Mouse (Mus musculus) B cell, adult 67 days (primary cell): Measurements from ENCODE around the gene Telo2. TPM values are rescaled to one million over a fixed set of nuclear protein-coding genes. Genes with fewer than 3 reads are reported as not detected.

ENCODE experiments used
- total RNA-seq, 2 experiments: library from RNA; stranded (reverse); gene quantifications; 4 replicates each; pipeline ENCODE4 v1.2.4; 2023

The Telo2 gene
- 10 to 100 TPM; 42.1 to 47.6 TPM for total RNA-seq

DNA sequence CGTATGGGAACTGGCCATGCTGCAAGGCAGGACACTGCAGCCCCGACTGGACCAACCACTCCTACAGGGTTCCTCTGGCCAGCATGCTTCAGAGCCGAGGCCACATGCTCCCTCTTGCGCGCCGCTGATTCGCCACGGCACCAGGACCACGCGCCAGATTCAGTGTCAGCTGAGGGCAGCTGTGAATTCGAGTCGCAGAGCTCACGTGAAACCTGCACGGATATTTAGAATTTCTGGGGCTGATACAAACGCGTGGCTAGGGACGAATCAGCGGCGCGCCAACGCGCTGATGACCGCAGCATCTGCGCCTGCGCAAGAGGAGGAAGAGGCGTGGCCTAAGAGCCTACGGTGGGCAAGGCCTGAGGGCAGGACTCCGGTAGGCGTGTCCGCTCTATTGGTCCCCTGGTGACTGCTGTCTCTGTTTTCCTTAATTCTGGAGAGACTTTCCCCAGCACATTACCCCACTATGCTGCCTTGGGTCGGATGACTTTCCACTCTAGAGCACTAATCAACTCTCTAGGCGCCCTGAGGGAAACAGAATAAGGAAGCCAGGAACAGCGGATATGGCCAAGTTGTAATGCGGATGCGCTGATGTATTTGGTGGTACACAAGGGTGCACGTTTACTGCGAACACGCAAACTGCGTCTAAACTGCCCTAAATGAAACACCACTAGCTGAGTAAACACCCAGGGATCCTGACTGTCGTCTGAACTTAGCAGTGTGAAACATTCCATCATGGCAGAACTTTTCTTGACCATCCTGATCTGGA, at the start of gene Telo2:
TSS of gene Telo2 (minus strand) at position 304 of the 769 bp plus-strand sequence.

DNA sequence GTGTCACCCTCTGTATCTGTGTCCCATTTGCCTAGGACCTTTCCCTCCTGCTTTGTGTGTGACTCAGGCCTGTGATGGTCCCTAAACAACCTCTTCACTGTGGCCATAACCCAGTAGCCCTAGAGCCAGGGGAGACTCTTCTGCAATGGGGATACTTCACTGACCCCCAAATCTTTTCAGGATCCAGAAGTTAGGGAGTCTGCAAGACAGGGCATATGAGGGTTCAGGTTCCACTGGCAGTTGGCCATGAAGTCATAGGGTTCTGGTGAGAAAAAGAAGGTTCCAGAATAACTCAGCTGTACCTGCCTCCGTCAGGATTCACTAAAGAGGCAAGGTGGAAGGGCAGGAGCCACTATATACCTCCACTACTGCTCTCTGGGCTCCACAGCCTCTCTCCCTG, 46.4 kb upstream of the Telo2 start, which contains the start of gene Ccdc154:
TSS of gene Ccdc154 (plus strand) at position 301 of the 400 bp plus-strand sequence.

DNA sequence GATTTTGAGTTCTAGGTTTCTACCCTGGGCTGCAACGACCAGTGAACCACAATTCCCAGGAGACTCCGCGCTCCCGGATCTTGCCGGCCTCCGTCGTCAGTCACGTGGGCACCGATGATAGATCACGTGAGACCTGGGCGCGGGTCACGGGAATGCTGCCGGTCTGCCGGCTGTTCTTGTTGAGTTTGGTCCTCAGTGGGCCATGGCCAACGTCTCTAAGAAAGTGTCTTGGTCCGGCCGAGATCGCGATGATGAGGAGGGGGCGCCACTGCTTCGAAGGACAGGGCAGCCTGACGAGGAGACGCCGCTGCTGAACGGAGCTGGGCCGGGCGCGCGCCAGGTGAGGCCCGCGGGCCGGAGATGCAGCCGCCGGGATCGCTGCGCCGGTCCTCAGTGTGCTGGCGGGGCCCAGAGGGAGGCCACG, 17.5 kb upstream of the Telo2 start, which contains the start of gene Clcn7:
TSS of gene Clcn7 (plus strand) at position 117 of the 424 bp plus-strand sequence.

DNA sequence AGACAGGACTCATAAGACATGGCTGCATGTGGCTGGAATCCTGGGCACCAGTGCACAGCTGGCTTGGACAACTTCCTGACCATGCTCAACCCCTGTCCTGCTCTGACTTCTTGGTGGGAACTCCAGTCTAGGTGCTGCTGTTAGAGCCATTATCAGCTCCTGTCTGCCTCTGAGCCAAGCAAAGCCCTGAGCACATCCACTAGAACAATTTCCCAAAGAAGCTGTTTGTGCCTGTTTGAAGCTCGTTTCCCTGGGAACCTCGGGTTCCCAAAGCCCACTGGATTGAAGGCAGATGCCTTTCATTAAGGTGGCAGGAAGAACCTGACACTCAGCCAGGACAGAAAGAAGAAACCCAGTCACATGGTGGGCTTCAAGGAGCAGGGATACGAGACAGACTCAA, 4.6 kb upstream of the Telo2 start, which contains the start of gene Ptx4:
TSS of gene Ptx4 (plus strand) at position 355 of the 400 bp plus-strand sequence.

DNA sequence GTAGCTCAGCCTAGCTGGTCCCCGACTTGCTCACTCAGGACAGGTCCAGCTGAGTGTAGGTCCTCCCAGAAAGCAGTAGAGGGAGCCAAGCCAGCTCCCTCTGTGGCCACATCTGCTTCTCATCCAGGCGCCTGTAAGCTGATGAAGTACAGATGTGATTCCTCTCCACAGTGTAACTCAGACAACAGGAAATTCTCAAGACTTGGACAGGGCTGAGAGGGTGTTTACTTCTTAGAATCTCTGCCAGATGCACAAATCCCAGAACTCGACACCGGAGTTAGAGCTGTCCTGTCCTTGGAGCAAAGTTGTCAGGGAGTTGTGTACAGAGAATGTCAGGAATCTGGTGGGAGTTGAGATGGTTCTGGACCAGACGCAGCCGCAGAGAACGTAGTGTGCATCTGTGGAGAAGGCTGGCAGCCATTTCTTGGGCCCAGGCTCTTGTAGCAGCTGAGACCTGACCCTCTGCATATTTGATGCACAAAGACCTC, 32.3 kb downstream of the Telo2 start, which contains the start of gene Tmem204:
TSS of gene Tmem204 (minus strand) at position 148 of the 488 bp plus-strand sequence.

Other genes starting within 250 kb of the Telo2 start
- 1 to 10 TPM in 1 of 2 experiments, under 1 TPM in 1; 0.80 to 1.3 TPM for gene Igfals, start 250.0 kb downstream of the Telo2 start, total RNA-seq
- 10 to 100 TPM; 61.9 to 68.8 TPM for gene Nubp2, start 229.6 kb downstream of the Telo2 start, total RNA-seq
- 10 to 100 TPM; 36.0 to 40.1 TPM for gene Spsb3, start 229.3 kb downstream of the Telo2 start, total RNA-seq
- gene Eme2, start 220.9 kb downstream of the Telo2 start, total RNA-seq: 10 to 100 TPM; 68.9 to 86.2 TPM
- 10 to 100 TPM; 25.7 to 31.4 TPM for gene Mrps34, start 220.9 kb downstream of the Telo2 start, total RNA-seq
- 10 to 100 TPM; 31.9 to 34.5 TPM for gene Nme3, start 219.5 kb downstream of the Telo2 start, total RNA-seq
- 100 to 1,000 TPM; 234 to 243 TPM for gene Mapk8ip3, start 179.0 kb downstream of the Telo2 start, total RNA-seq
- 10 to 100 TPM; 40.5 to 45.8 TPM for gene Jpt2, start 155.3 kb downstream of the Telo2 start, total RNA-seq
- gene Cramp1l, start 100.2 kb downstream of the Telo2 start, total RNA-seq: 10 to 100 TPM; 36.0 to 42.6 TPM
- 10 to 100 TPM; 63.5 to 65.4 TPM for gene Ift140, start 99.9 kb downstream of the Telo2 start, total RNA-seq
- not detected for gene Tmem204, start 32.4 kb downstream of the Telo2 start, total RNA-seq
- gene Ptx4, start 4.8 kb upstream of the Telo2 start, total RNA-seq: not detected
- gene Clcn7, start 17.4 kb upstream of the Telo2 start, total RNA-seq: 10 to 100 TPM; 39.5 to 41.6 TPM
- gene Ccdc154, start 46.5 kb upstream of the Telo2 start, total RNA-seq: under 1 TPM; 0.30 to 0.38 TPM
- not detected for gene Gm38655, start 59.5 kb upstream of the Telo2 start, total RNA-seq
- gene BC003965, start 68.6 kb upstream of the Telo2 start, total RNA-seq: 10 to 100 TPM; 17.6 to 19.4 TPM
- 10 to 100 TPM; 43.1 to 45.2 TPM for gene Unkl, start 72.4 kb upstream of the Telo2 start, total RNA-seq
- gene Gnptg, start 124.2 kb upstream of the Telo2 start, total RNA-seq: 10 to 100 TPM; 21.9 to 24.3 TPM
- gene Tsr3, start 124.2 kb upstream of the Telo2 start, total RNA-seq: 10 to 100 TPM; 16.7 to 22.5 TPM
- 1 to 10 TPM in 1 of 2 experiments, under 1 TPM in 1; 0.39 to 2.0 TPM for gene Baiap3, start 140.4 kb upstream of the Telo2 start, total RNA-seq
- 100 to 1,000 TPM; 445 to 482 TPM for gene Ube2i, start 158.7 kb upstream of the Telo2 start, total RNA-seq
- not detected for gene Prss34, start 182.4 kb upstream of the Telo2 start, total RNA-seq
- not detected for gene Prss28, start 192.7 kb upstream of the Telo2 start, total RNA-seq
- not detected for gene Prss29, start 202.7 kb upstream of the Telo2 start, total RNA-seq
- not detected for gene Tpsab1, start 229.6 kb upstream of the Telo2 start, total RNA-seq